Mouse (Mus musculus) limb, embryonic 12.5 days (tissue): ENCODE results near the gene Ugt1a5. TPM values are rescaled to one million over a fixed set of nuclear protein-coding genes. Genes with fewer than 3 reads are reported as not detected.

Source experiments
- ATAC-seq: fragments of 200-750 bp; cut with Nextera tagmentation; 2 replicates; pipeline ENCODE4 v1.8.0; 2017; ENCODE audit warnings: low read depth, moderate TSS enrichment; ENCODE audit not compliant: insufficient number of reproducible peaks, insufficient read depth, low FRiP score, low TSS enrichment
- H3K27ac ChIP-seq: fragments of 300-500 bp; sonication (generic); 2 replicates; pipeline ENCODE4 v1.5.1; 2016; ENCODE audit warnings: mild to moderate bottlenecking, moderate library complexity
- H3K27me3 ChIP-seq: fragments of 300-500 bp; sonication (generic); 2 replicates; pipeline ENCODE4 v1.6.1; 2016; ENCODE audit warnings: mild to moderate bottlenecking, moderate library complexity
- H3K36me3 ChIP-seq: fragments of 300-500 bp; sonication (generic); 2 replicates; pipeline ENCODE4 v1.6.1; 2016; ENCODE audit warnings: mild to moderate bottlenecking, moderate library complexity
- H3K4me1 ChIP-seq: fragments of 300-500 bp; sonication (generic); replicated peaks from 2 replicates; pipeline ENCODE4 v1.6.1; 2016
- H3K4me2 ChIP-seq: fragments of 300-500 bp; sonication (generic); 2 replicates; pipeline ENCODE4 v1.6.1; 2016; ENCODE audit warnings: mild to moderate bottlenecking, moderate library complexity
- H3K4me3 ChIP-seq: fragments of 300-500 bp; sonication (generic); replicated peaks from 2 replicates; pipeline ENCODE4 v1.5.1; 2016; ENCODE audit warnings: mild to moderate bottlenecking
- H3K9ac ChIP-seq: fragments of 300-500 bp; sonication (generic); replicated peaks from 2 replicates; pipeline ENCODE4 v1.6.1; 2016; ENCODE audit warnings: mild to moderate bottlenecking, moderate library complexity
- H3K9me3 ChIP-seq: fragments of 300-500 bp; sonication (generic); 2 replicates; pipeline ENCODE4 v1.6.1; 2016; ENCODE audit warnings: mild to moderate bottlenecking, moderate library complexity
- WGBS: fragments of 180-500 bp; shearing (Covaris S2); methylation state at CpG from one replicate; pipeline ENCODE4 v1.1.7; 2016; 5-methylcytosine and 5-hydroxymethylcytosine counted together
- polyA plus RNA-seq: library from polyadenylated mRNA; unstranded; fragments of >200 nt; fragmentation: Nextera tagmentation; extraction: Ambion mirVana; gene quantifications from 2 replicates; pipeline ENCODE4 v1.2.1, GENCODE M21; 2016

The Ugt1a5 gene
- polyA plus RNA-seq, 1 experiment from 2014 or later: not detected

- Histone ChIP-seq H3K4me1 (0 out of 2 replicates have a peak, but pooled peaks cover 2% of the 10 kb centered on the region), H3K9me3 (peaks cover 78% of the 10 kb centered on the region), H3K27me3 (no peaks in the 10 kb centered on the region), H3K4me2 (no peak overlapping the region), H3K4me3 (no peak overlapping the region), H3K9ac (no peak overlapping the region), H3K27ac (no peak overlapping the region), H3K36me3 (peaks cover 36% of the 10 kb centered on the region)
- ATAC-seq: no peak
- 81% methylated on average over 6 of the region's 6 CpGs for WGBS
Observed at GRCm38 (mm10) chr1:88257681-88258080, 91.9 kb downstream of the Ugt1a5 start.

GRCm38 (mm10) chr1:88258361-88258760, 92.5 kb downstream of the Ugt1a5 start:
- 0 out of 2 replicates have a peak, but pooled peaks cover 2% of the 10 kb centered on the region for H3K4me1 ChIP-seq
- no peak for ATAC-seq
- no peak overlapping the region for H3K9ac ChIP-seq
- peaks cover 71% of the 10 kb centered on the region for H3K9me3 ChIP-seq
- H3K4me3 ChIP-seq: no peak overlapping the region
- 70% methylated on average over 6 of the region's 6 CpGs for whole genome bisulfite sequencing
- H3K36me3 ChIP-seq: peaks cover 43% of the 10 kb centered on the region
- H3K27me3 ChIP-seq: no peaks in the 10 kb centered on the region
- H3K27ac ChIP-seq: no peak overlapping the region
- H3K4me2 ChIP-seq: no peak overlapping the region

GRCm38 (mm10) chr1:88258881-88259642, 93.2 kb downstream of the Ugt1a5 start:
- Histone ChIP-seq H3K9ac (no peak overlapping the region), H3K36me3 (peaks cover 50% of the 10 kb centered on the region), H3K4me3 (no peak overlapping the region), H3K4me2 (no peak overlapping the region), H3K9me3 (peaks cover 68% of the 10 kb centered on the region), H3K27me3 (no peaks in the 10 kb centered on the region), H3K4me1 (0 out of 2 replicates have a peak, but pooled peaks cover 2% of the 10 kb centered on the region), H3K27ac (no peak overlapping the region)
- WGBS: 75% methylated on average over 8 of the region's 8 CpGs
- no peak for ATAC-seq

DNA sequence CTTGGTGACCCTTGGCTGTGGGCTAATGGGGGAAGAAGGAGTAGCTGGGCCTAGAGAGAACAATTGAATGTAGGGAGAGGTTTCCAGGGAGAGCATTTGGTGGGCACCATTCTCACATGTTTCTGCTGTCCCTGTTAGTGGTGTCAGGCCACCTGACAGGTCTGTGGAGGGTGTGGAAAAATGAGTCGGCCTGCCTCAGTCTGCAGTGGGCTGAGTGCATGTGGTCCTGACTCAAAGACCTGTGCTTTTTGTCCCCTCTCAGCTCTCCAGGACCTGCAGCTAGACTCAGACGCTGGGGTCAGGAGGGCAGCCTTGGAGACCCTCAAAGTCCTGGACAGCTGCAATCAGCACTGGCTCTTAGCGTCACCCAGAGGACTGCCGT, 93.8 kb downstream of the Ugt1a5 start:
- 0 out of 2 replicates have a peak, but pooled peaks have one; percentile 3 for ATAC-seq
- peaks cover 56% of the 10 kb centered on the region for H3K36me3 ChIP-seq
- H3K9ac ChIP-seq: no peak overlapping the region
- H3K4me1 ChIP-seq: 0 out of 2 replicates have a peak, but pooled peaks cover 2% of the 10 kb centered on the region
- H3K27ac ChIP-seq: no peak overlapping the region
- H3K4me2 ChIP-seq: no peak overlapping the region
- 80% methylated on average over 4 of the region's 4 CpGs for WGBS
- H3K27me3 ChIP-seq: no peaks in the 10 kb centered on the region
- H3K9me3 ChIP-seq: peaks cover 63% of the 10 kb centered on the region
- H3K4me3 ChIP-seq: no peak overlapping the region

DNA sequence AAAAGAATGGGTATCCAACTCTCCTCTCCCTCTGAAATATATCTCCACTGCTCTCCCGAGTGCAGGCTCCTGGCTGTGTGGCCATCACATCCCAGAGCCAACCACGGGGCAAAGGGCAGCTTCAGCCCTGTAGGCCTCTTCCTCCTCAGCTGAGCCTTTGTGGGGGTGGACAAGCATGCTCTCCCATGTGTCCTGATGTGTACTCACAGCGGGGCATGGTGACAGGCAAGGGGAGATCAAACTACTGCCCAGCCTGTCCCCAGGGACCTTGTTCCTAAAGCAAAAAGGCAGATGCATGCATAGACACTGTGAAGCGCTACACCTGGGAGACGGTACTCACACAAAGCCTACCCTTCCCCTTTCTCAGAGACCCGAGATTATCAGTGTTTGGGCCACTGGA, 94.3 kb downstream of the Ugt1a5 start:
- no peak overlapping the region for H3K9ac ChIP-seq
- 85% methylated on average over 6 of the region's 6 CpGs for WGBS
- no peak overlapping the region for H3K4me2 ChIP-seq
- no peak overlapping the region for H3K27ac ChIP-seq
- ATAC-seq: peak; percentile 6; the same call in 1 of the 2 replicates
- peaks cover 61% of the 10 kb centered on the region for H3K9me3 ChIP-seq
- 0 out of 2 replicates have a peak, but pooled peaks cover 2% of the 10 kb centered on the region for H3K4me1 ChIP-seq
- no peak overlapping the region for H3K4me3 ChIP-seq
- peaks cover 60% of the 10 kb centered on the region for H3K36me3 ChIP-seq
- H3K27me3 ChIP-seq: no peaks in the 10 kb centered on the region

DNA sequence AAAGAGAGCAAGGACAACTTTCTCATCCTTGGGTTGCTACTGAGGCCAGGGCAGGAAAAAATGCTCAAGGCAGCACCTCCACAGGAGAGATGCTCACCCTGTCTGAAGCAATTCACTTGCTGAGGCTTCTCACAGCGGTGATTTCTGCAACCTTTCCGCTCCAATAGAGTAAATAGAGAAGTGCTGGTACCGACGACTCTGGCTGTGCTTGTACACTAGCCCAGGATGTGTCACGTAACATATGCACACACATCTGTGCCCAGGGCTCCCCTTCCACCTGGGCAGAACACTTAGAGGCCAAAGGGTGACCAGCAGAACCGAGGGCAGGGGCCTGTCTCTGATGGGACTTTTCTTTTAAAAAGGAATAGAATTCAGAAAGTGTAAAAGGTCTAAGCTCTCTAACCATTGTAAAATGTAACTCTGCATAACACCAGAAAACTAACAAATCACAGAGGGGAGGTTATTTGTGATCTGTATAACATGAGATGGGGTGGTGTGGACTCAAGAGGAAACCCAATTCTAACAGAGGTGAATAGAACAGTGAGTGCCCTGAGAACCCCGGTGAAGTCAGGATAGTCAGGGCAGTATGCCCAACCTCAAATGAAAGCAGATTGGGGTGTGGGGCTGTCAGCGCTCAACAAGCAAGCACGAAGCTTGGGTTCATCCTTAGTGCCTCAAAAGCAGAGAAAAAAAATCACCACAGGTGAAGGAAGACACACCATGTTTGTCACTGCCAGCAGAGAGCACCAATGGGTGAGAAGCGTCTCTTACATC, 95.0 kb downstream of the Ugt1a5 start:
- H3K4me2 ChIP-seq: no peak overlapping the region
- H3K9ac ChIP-seq: no peak overlapping the region
- peaks cover 54% of the 10 kb centered on the region for H3K9me3 ChIP-seq
- 0 out of 2 replicates have a peak, but pooled peaks cover 2% of the 10 kb centered on the region for H3K4me1 ChIP-seq
- no peak overlapping the region for H3K27ac ChIP-seq
- WGBS: 86% methylated on average over 10 of the region's 10 CpGs
- no peak for ATAC-seq
- no peaks in the 10 kb centered on the region for H3K27me3 ChIP-seq
- peaks cover 67% of the 10 kb centered on the region for H3K36me3 ChIP-seq
- H3K4me3 ChIP-seq: no peak overlapping the region

- no peak overlapping the region for H3K4me3 ChIP-seq
- peaks cover 45% of the 10 kb centered on the region for H3K9me3 ChIP-seq
- no peak overlapping the region for H3K27ac ChIP-seq
- H3K9ac ChIP-seq: no peak overlapping the region
- H3K4me2 ChIP-seq: no peak overlapping the region
- no peaks in the 10 kb centered on the region for H3K27me3 ChIP-seq
- H3K4me1 ChIP-seq: 0 out of 2 replicates have a peak, but pooled peaks cover 2% of the 10 kb centered on the region
- 86% methylated on average over 7 of the region's 7 CpGs for WGBS
- ATAC-seq: no peak
- H3K36me3 ChIP-seq: peaks cover 76% of the 10 kb centered on the region
Observed at GRCm38 (mm10) chr1:88261706-88262105, 95.9 kb downstream of the Ugt1a5 start.

DNA sequence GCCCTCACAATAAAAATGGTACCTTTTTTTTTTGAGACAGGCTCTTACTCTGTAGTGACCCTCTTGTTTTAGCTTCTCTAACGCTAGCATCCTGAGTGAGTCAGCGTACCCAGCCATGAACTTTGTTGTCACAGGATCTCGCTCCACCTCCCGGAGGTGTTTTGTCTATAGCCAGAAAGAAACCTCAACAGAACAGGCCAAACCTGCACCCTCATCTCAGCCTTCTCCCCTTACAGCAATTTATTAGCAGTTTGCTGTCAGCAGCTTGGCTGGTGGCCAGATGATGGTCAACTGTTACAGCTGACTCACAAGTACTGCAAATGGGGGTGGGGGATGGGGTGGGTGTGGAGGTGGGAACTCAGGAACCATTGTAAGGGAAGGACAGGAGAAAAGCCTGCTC, 96.4 kb downstream of the Ugt1a5 start:
- H3K4me2 ChIP-seq: no peak overlapping the region
- no peak overlapping the region for H3K4me3 ChIP-seq
- H3K36me3 ChIP-seq: peaks cover 82% of the 10 kb centered on the region
- H3K27ac ChIP-seq: no peak overlapping the region
- no peak for ATAC-seq
- peaks cover 39% of the 10 kb centered on the region for H3K9me3 ChIP-seq
- 87% methylated on average over 4 of the region's 4 CpGs for WGBS
- H3K27me3 ChIP-seq: no peaks in the 10 kb centered on the region
- H3K4me1 ChIP-seq: 0 out of 2 replicates have a peak, but pooled peaks cover 2% of the 10 kb centered on the region
- no peak overlapping the region for H3K9ac ChIP-seq

GRCm38 (mm10) chr1:88262961-88263360, 97.1 kb downstream of the Ugt1a5 start:
- Histone ChIP-seq H3K4me1 (0 out of 2 replicates have a peak, but pooled peaks cover 2% of the 10 kb centered on the region), H3K27me3 (no peaks in the 10 kb centered on the region), H3K4me2 (no peak overlapping the region), H3K4me3 (no peak overlapping the region), H3K27ac (no peak overlapping the region), H3K9me3 (peaks cover 32% of the 10 kb centered on the region), H3K36me3 (peaks cover 89% of the 10 kb centered on the region), H3K9ac (no peak overlapping the region)
- WGBS: 78% methylated on average over 6 of the region's 6 CpGs
- ATAC-seq: no peak

GRCm38 (mm10) chr1:88263778-88264177, 98.0 kb downstream of the Ugt1a5 start:
- no peak overlapping the region for H3K4me3 ChIP-seq
- 90% methylated on average over 5 of the region's 5 CpGs for WGBS
- no peaks in the 10 kb centered on the region for H3K27me3 ChIP-seq
- H3K36me3 ChIP-seq: peaks cover 97% of the 10 kb centered on the region
- no peak overlapping the region for H3K27ac ChIP-seq
- 0 out of 2 replicates have a peak, but pooled peaks cover 2% of the 10 kb centered on the region for H3K4me1 ChIP-seq
- H3K9me3 ChIP-seq: peaks cover 28% of the 10 kb centered on the region; the same call in 1 of the 2 replicates
- no peak overlapping the region for H3K4me2 ChIP-seq
- ATAC-seq: no peak
- H3K9ac ChIP-seq: no peak overlapping the region

- Histone ChIP-seq H3K4me2 (no peak overlapping the region), H3K36me3 (peaks cover 100% of the 10 kb centered on the region), H3K9ac (no peak overlapping the region), H3K9me3 (peaks cover 26% of the 10 kb centered on the region; the same call in 1 of the 2 replicates), H3K4me1 (0 out of 2 replicates have a peak, but pooled peaks cover 2% of the 10 kb centered on the region), H3K27me3 (no peaks in the 10 kb centered on the region), H3K27ac (no peak overlapping the region), H3K4me3 (no peak overlapping the region)
- 89% methylated on average over 7 of the region's 7 CpGs for WGBS
- no peak for ATAC-seq
Observed at GRCm38 (mm10) chr1:88264237-88264868, 98.5 kb downstream of the Ugt1a5 start.
